In the genomic region with DNA sequence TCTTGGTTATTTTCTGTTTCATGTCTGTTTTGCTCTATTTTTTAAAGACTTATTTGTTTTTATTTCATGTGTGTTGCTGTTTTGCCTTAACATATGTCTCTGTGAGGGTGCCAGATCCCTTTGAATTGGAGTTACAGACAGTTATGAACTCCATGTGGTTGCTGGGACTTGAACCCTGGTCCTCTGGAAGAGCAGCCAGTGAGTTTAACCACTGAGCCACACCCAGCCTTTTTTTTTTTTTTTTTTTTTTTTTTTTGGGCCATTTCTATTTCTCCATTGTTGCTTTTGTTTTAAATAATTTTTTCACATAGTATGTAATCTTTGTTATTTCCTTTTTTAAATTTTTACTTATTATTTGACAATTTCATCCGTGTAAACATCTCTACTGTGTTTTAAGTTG, we compare ENCODE assay signal across 19 mouse cellular contexts.
"Had no signal": no experiment of that assay in that cellular context is flagged by ENCODE, and none has a peak within 500 bp of the region (broad histone marks: within the 10 kb centered on the region; RNA-seq: fewer than 3 reads in every experiment).

No protein-coding gene starts in this region.

- H3K9me3 ChIP-seq: lung, embryonic 15.5 days; megakaryocyte, embryonic 14.5 days; midbrain, embryonic 13.5 days; midbrain, embryonic 15.5 days; neural tube, embryonic 13.5 days; neural tube, embryonic 15.5 days had no signal

- DNase-seq: lung, adult 2 months; lung, postnatal 14 days; lung, postnatal 36 days; retina, postnatal 1 day; right cerebral cortex, adult 18-20 months; right cerebral cortex, postnatal 25 days; right cerebral cortex, postnatal 4 days; thymus, adult 18-20 months; thymus, postnatal 14 days; thymus, postnatal 36 days had no signal

- H3K4me3 ChIP-seq: lung, embryonic 15.5 days; megakaryocyte, embryonic 14.5 days; midbrain, embryonic 13.5 days; midbrain, embryonic 15.5 days; neural tube, embryonic 13.5 days; neural tube, embryonic 15.5 days had no signal

- H3K27me3 ChIP-seq: lung, embryonic 15.5 days; megakaryocyte, embryonic 14.5 days; midbrain, embryonic 15.5 days; neural tube, embryonic 13.5 days; neural tube, embryonic 15.5 days had no signal

- H3K9ac ChIP-seq: lung, embryonic 15.5 days; midbrain, embryonic 13.5 days; midbrain, embryonic 15.5 days; neural tube, embryonic 13.5 days; neural tube, embryonic 15.5 days had no signal

- H3K36me3 ChIP-seq: lung, embryonic 15.5 days; midbrain, embryonic 13.5 days; midbrain, embryonic 15.5 days; neural tube, embryonic 13.5 days; neural tube, embryonic 15.5 days had no signal

- H3K4me2 ChIP-seq: lung, embryonic 15.5 days; midbrain, embryonic 11.5 days; midbrain, embryonic 13.5 days; midbrain, embryonic 15.5 days; neural tube, embryonic 13.5 days; neural tube, embryonic 15.5 days had no signal

- H3K27ac ChIP-seq: lung, embryonic 15.5 days; macrophage; midbrain, embryonic 13.5 days; midbrain, embryonic 15.5 days; neural tube, embryonic 13.5 days; neural tube, embryonic 15.5 days had no signal

- ATAC-seq: lung, postnatal 0 days; midbrain, embryonic 13.5 days; midbrain, embryonic 15.5 days had no signal
